Mouse (Mus musculus): ENCODE results near the gene Hdgf.
"Not testable (repeated sequence)": the region's sequence is repeated elsewhere in the genome, so short reads cannot be mapped to it uniquely, and the experiment has no call there.

The Hdgf gene

GRCm38 (mm10) chr3:87905880-87906485 lies at the start of gene Hdgf:
TSS of gene Hdgf (plus strand) at chr3:87906321.
- DNase-seq (ENCODE audit: low spot score in 2 of 2), result peak; percentile 90 to 92

GRCm38 (mm10) chr3:87857666-87858065 lies 48.5 kb upstream of the Hdgf start:
- no peak for DNase-seq (ENCODE audit: low spot score in 2 of 2)

- peak; percentile 77 to 83 for DNase-seq (ENCODE audit: low spot score in 2 of 2)
Measured at GRCm38 (mm10) chr3:87859813-87860212, 46.3 kb upstream of the Hdgf start.

GRCm38 (mm10) chr3:87864111-87864510 lies 42.0 kb upstream of the Hdgf start:
- not testable (repeated sequence) for DNase-seq (ENCODE audit: low spot score in 2 of 2)

- DNase-seq (ENCODE audit: low spot score in 2 of 2), result no peak
Measured at GRCm38 (mm10) chr3:87877730-87878129, 28.4 kb upstream of the Hdgf start.

GRCm38 (mm10) chr3:87884291-87884690 lies 21.8 kb upstream of the Hdgf start:
- DNase-seq (ENCODE audit: low spot score in 2 of 2), result no peak

GRCm38 (mm10) chr3:87884708-87885251 lies 21.3 kb upstream of the Hdgf start:
- DNase-seq (ENCODE audit: low spot score in 2 of 2), result peak; percentile 32 to 44

GRCm38 (mm10) chr3:87885281-87886003 lies 20.7 kb upstream of the Hdgf start, which contains the start of gene Prcc:
TSS of gene Prcc (minus strand) at chr3:87885608.
- peak; percentile 93 to 95 for DNase-seq (ENCODE audit: low spot score in 2 of 2)

- DNase-seq (ENCODE audit: low spot score in 2 of 2), result no peak
Measured at GRCm38 (mm10) chr3:87886004-87886365, 20.1 kb upstream of the Hdgf start.

GRCm38 (mm10) chr3:87886416-87886815 lies 19.7 kb upstream of the Hdgf start:
- no peak for DNase-seq (ENCODE audit: low spot score in 2 of 2)

- DNase-seq (ENCODE audit: low spot score in 2 of 2), result not testable (repeated sequence)
Measured at GRCm38 (mm10) chr3:87887400-87887799, 18.7 kb upstream of the Hdgf start.

GRCm38 (mm10) chr3:87891481-87891880 lies 14.6 kb upstream of the Hdgf start:
- no peak for DNase-seq (ENCODE audit: low spot score in 2 of 2)

GRCm38 (mm10) chr3:87893367-87893905 lies 12.7 kb upstream of the Hdgf start:
- DNase-seq (ENCODE audit: low spot score in 2 of 2), result no peak

- DNase-seq (ENCODE audit: low spot score in 2 of 2), result no peak
Measured at GRCm38 (mm10) chr3:87899266-87899665, 6.9 kb upstream of the Hdgf start.

- DNase-seq (ENCODE audit: low spot score in 2 of 2), result no peak
Measured at GRCm38 (mm10) chr3:87899776-87900175, 6.3 kb upstream of the Hdgf start.

GRCm38 (mm10) chr3:87901036-87901624 lies 5.0 kb upstream of the Hdgf start:
- no peak for DNase-seq (ENCODE audit: low spot score in 2 of 2)

GRCm38 (mm10) chr3:87901959-87902358 lies 4.2 kb upstream of the Hdgf start:
- not testable (repeated sequence) for DNase-seq (ENCODE audit: low spot score in 2 of 2)

- DNase-seq (ENCODE audit: low spot score in 2 of 2), result no peak
Measured at GRCm38 (mm10) chr3:87903821-87904220, 2.3 kb upstream of the Hdgf start.

- peak in 1 of 2 experiments; percentile 36 for DNase-seq (ENCODE audit: low spot score in 2 of 2)
Measured at GRCm38 (mm10) chr3:87906601-87906980, 470 bp downstream of the Hdgf start.

GRCm38 (mm10) chr3:87906981-87907857 lies 1.1 kb downstream of the Hdgf start:
- peak in 1 of 2 experiments; percentile 34 for DNase-seq (ENCODE audit: low spot score in 2 of 2)

GRCm38 (mm10) chr3:87907906-87908305 lies 1.8 kb downstream of the Hdgf start:
- DNase-seq (ENCODE audit: low spot score in 2 of 2), result no peak

Measured in right cerebral cortex, adult 2 months (tissue).